Mouse (Mus musculus) ES-E14 (cell line): ENCODE data around the gene Psma2. TPM values are rescaled to one million over a fixed set of nuclear protein-coding genes. Genes with fewer than 3 reads are reported as not detected.
A peak's percentile ranks its signal among the peaks of the same experiment; 100 is the strongest.

Experiments used
- DNase-seq: peaks from one replicate; pipeline ENCODE4 v3.0.0-alpha.2; 2013; ENCODE audit warnings: low read depth, low spot score
- H3K27ac ChIP-seq: 2 replicates; pipeline ENCODE4 v1.5.1; 2012; ENCODE audit warnings: low read depth, mild to moderate bottlenecking, low read length, moderate library complexity, mixed read lengths; ENCODE audit not compliant: poor library complexity, insufficient read depth, severe bottlenecking
- H3K36me3 ChIP-seq: 2 replicates; pipeline ENCODE4 v1.6.1; 2012; ENCODE audit warnings: mild to moderate bottlenecking, low read length, moderate library complexity, mixed read lengths; ENCODE audit not compliant: control insufficient read depth, poor library complexity, insufficient read depth, severe bottlenecking
- H3K4me1 ChIP-seq, 2 experiments: fragments of 150-350 bp in 1 of 2; sonication (generic) in 1 of 2; 2 replicates each; pipeline ENCODE4 v1.6.1; 2012; ENCODE audit warnings: low read length in 2 of 2, mild to moderate bottlenecking in 1 of 2, mixed read lengths in 1 of 2; ENCODE audit not compliant: control insufficient read depth in 2 of 2, insufficient read depth in 2 of 2, poor library complexity in 1 of 2
- H3K4me3 ChIP-seq, 2 experiments: fragments of 150-350 bp in 1 of 2; sonication (generic) in 1 of 2; 2 replicates each; pipeline ENCODE4 v1.5.1; 2012; ENCODE audit warnings: low read length in 2 of 2, low read depth in 1 of 2, mild to moderate bottlenecking in 1 of 2, mixed read lengths in 1 of 2; ENCODE audit not compliant: insufficient read depth in 1 of 2, poor library complexity in 1 of 2, severe bottlenecking in 1 of 2
- H3K9ac ChIP-seq: 2 replicates; pipeline ENCODE4 v1.6.1; 2012; ENCODE audit warnings: low read depth, mild to moderate bottlenecking, low read length, mixed read lengths; ENCODE audit not compliant: poor library complexity, insufficient read depth, severe bottlenecking
- H3K9me3 ChIP-seq: fragments of 150-350 bp; sonication (generic); 2 replicates; pipeline ENCODE4 v1.6.1; 2012; ENCODE audit warnings: low read depth, mild to moderate bottlenecking, low read length; ENCODE audit not compliant: control insufficient read depth, insufficient read depth
- CHD2 ChIP-seq: IDR thresholded peaks from 2 replicates; pipeline ENCODE4 v1.6.1; 2014; ENCODE audit warnings: mild to moderate bottlenecking, low read depth, low read length, inconsistent platforms
- HCFC1 ChIP-seq: IDR thresholded peaks from 2 replicates; pipeline ENCODE4 v1.6.1; 2012; ENCODE audit warnings: low read length, inconsistent platforms, borderline replicate concordance; ENCODE audit not compliant: insufficient read depth
- MAFK ChIP-seq: IDR thresholded peaks from 2 replicates; pipeline ENCODE4 v1.6.1; 2014; ENCODE audit warnings: mild to moderate bottlenecking, low read depth, low read length, inconsistent platforms; ENCODE audit not compliant: insufficient read depth
- ZC3H11A ChIP-seq: IDR thresholded peaks from 2 replicates; pipeline ENCODE4 v1.6.1; 2012; ENCODE audit warnings: low read depth, mild to moderate bottlenecking, inconsistent platforms, low read length, borderline replicate concordance
- ZNF384 ChIP-seq: IDR thresholded peaks from 2 replicates; pipeline ENCODE4 v1.6.1; 2012; ENCODE audit warnings: low read depth, low read length, inconsistent platforms
- in situ Hi-C, 2 experiments: fragments of 600-800 bp; cut with MboI; formaldehyde crosslinking; loops; one replicate each; pipeline ENCODE4 v1.15.1; 2025; ENCODE audit warnings: low sequenced_read_pairs in 2 of 2, inconsistent platforms in 1 of 2; ENCODE audit not compliant: unreplicated experiment in 2 of 2
- total RNA-seq: library from RNA; depleted of rRNA; stranded (reverse); fragments of 300-350 nt; gene quantifications from 2 replicates; pipeline ENCODE4 v1.2.3, GENCODE M21; 2012; rRNA removed

The Psma2 gene
- total RNA-seq: 94.3 and 136 TPM in 2 replicates

- Histone ChIP-seq H3K9me3 (no peaks in the 10 kb centered on the region), H3K4me1 (peaks cover 0 to 2% of the 10 kb centered on the region in 2 experiments; a peak in 2 of 4 replicates), H3K9ac (peak within 1 kb of the TSS; percentile 96), H3K36me3 (peaks cover 9% of the 10 kb centered on the region), H3K4me3 (peak within 1 kb of the TSS; percentile 87 to 90), H3K27ac (peak within 1 kb of the TSS; percentile 33; the same call in 1 of the 2 replicates)
- in situ Hi-C loops: no loop called here
- TF ChIP-seq ZNF384 (peak; percentile 100), HCFC1 (peak; percentile 99), MAFK (no peak; the same call in 1 of the 2 replicates)
- DNase-seq: peak; percentile 95
These were observed at the start of gene Psma2, which contains the start of gene Mrpl32 for GRCm38 (mm10) chr13:14612926-14613529. Gene Psma2 (plus strand): TSS chr13:14613240. Gene Mrpl32 (minus strand): TSS chr13:14613165.

- H3K9ac ChIP-seq: no peak overlapping the region
- no peaks in the 10 kb centered on the region for H3K9me3 ChIP-seq
- TF ChIP-seq ZNF384 (no peak), HCFC1 (no peak), CHD2 (no peak), MAFK (no peak), ZC3H11A (no peak)
- DNase-seq: no peak
- no peaks in the 10 kb centered on the region for H3K4me1 ChIP-seq
- H3K27ac ChIP-seq: no peak overlapping the region
- in situ Hi-C loops: no loop called here
- no peaks in the 10 kb centered on the region for H3K36me3 ChIP-seq
- H3K4me3 ChIP-seq: no peak overlapping the region
These were observed 38.9 kb upstream of the Psma2 start for GRCm38 (mm10) chr13:14574128-14574527.

DNA sequence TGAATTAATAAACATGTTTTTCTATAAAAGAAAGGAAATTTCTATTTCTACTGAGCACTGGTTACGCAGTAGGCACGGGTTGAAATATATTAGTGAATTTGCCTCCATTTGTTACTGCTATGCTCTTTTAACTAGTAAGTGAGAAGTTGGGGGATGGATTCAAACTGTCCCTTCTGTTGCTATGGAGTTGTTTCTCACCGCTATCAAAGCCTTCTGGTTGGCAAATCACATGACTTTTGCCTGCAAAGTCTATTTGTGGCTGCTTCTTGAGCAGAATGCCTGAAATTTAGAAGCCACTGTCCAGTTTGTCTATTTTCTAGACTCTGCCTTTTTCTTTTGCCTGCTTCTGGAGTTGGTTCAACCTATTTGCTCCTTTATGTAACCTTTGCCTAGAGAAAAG is 32.6 kb upstream of the Psma2 start:
- no peak for TF ChIP-seq MAFK
- TF ChIP-seq HCFC1: no peak
- no peak for TF ChIP-seq ZC3H11A
- no peaks in the 10 kb centered on the region for H3K36me3 ChIP-seq
- in situ Hi-C loops: no loop called here
- H3K4me1 ChIP-seq: no peaks in the 10 kb centered on the region
- H3K27ac ChIP-seq: no peak overlapping the region
- no peak for DNase-seq
- no peak overlapping the region for H3K9ac ChIP-seq
- no peaks in the 10 kb centered on the region for H3K9me3 ChIP-seq
- no peak overlapping the region for H3K4me3 ChIP-seq

DNA sequence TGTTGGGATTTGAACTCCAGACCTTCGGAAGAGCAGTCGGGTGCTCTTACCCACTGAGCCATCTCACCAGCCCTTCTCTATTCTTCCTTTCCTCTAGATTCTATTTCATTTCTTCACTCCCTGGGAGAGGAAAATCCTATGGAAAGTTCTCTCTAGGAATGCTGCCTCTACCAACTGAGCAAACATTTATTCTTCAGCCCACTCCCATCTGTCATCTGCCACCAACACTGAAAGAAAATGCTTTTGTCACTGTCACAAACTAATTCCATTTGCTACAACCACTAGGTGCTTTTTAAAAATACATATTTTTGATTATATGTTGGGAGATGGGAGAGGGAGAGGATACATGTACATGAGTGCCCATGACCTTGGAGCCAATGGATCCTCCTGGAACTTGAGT is 10.3 kb upstream of the Psma2 start:
- Histone ChIP-seq H3K4me3 (no peak overlapping the region), H3K9ac (no peak overlapping the region), H3K4me1 (no peaks in the 10 kb centered on the region), H3K27ac (no peak overlapping the region), H3K36me3 (no peaks in the 10 kb centered on the region), H3K9me3 (no peaks in the 10 kb centered on the region)
- DNase-seq: no peak
- in situ Hi-C loops: no loop called here
- TF ChIP-seq ZC3H11A (no peak), MAFK (no peak), ZNF384 (no peak), HCFC1 (no peak), CHD2 (no peak)
